Mouse (Mus musculus) MEL (cell line): ENCODE data around the gene Hacd2.

Experiments
- HCFC1 ChIP-seq: IDR thresholded peaks from 2 replicates; pipeline ENCODE4 v1.6.1; 2012; ENCODE audit warnings: low read depth, mild to moderate bottlenecking, inconsistent platforms, low read length, improper control_type of control experiment, moderate library complexity
- TAL1 ChIP-seq: IDR thresholded peaks from 2 replicates; pipeline ENCODE4 v1.6.1; 2012; ENCODE audit warnings: mild to moderate bottlenecking, inconsistent platforms, low read length, moderate library complexity, mixed read lengths

GRCm38 (mm10) chr16:35051066-35051465 lies 28.8 kb downstream of the Hacd2 start:
- TF ChIP-seq HCFC1 = no peak
- no peak for TF ChIP-seq TAL1
